Mouse (Mus musculus) retina, embryonic 14.5 days (tissue): ENCODE measurements around the gene Cyp2s1.
A peak's percentile ranks its signal among the peaks of the same experiment; 100 is the strongest.
"Not testable (repeated sequence)": the region's sequence is repeated elsewhere in the genome, so short reads cannot be mapped to it uniquely, and the experiment has no call there.

ENCODE experiments used
- DNase-seq: peaks from one replicate; pipeline ENCODE4 v3.0.0-alpha.2; 2015; ENCODE audit warnings: low spot score

The Cyp2s1 gene

DNA sequence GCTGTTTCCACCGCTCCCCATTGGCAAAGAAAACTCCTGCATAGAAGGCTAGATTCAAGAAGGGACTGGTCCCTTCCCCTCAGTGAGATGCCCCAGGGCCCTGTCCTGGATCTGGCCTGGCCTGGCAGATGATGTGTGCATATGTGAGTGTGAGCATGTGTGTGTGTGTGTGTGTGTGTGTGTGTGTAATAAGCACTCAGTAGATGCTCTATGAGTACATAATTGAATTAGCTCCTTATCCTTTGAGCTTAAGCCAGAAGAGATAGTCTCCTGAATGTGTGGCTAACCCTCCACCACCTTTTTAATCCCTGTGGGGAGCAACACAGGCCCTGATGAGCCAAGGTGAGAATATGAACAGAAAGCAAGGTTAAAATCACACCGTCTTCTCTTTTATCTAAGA lies 5.0 kb downstream of the Cyp2s1 start:
- DNase-seq = peak; percentile 31

DNA sequence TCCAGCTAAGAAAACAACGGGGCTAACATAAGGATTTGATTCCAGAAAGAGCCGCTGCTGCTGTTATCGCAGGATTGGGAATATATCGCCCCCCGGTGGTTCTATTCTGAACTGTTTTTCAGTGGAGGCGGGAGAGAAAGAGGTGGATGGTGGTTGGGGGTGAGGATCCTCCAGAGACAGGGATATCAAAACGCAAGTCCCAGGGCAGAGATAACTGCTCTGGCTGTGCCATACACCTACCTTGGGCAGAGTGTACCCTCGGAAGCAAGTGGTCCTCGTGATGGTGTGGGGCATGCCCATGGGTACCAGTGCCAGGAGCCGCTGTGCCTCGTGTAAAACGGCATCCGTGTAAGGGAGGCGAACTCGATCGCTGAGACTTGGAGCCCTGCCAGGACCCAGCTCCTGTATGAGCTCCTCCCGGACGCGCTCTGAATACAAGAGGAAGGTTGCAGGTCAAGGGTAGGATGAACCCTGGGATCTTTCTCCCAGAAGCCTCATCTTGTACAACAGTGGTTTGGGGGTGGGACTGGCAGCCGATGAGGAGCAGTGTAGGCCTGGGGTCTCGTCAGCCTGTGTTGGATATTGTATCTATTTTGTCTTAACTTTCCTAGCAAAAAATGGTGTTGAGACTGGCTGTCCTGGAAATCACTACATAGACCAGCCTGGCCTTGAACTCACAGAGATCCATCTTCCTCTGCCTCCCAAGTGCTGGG lies 10.9 kb downstream of the Cyp2s1 start:
- peak; percentile 88 for DNase-seq

DNA sequence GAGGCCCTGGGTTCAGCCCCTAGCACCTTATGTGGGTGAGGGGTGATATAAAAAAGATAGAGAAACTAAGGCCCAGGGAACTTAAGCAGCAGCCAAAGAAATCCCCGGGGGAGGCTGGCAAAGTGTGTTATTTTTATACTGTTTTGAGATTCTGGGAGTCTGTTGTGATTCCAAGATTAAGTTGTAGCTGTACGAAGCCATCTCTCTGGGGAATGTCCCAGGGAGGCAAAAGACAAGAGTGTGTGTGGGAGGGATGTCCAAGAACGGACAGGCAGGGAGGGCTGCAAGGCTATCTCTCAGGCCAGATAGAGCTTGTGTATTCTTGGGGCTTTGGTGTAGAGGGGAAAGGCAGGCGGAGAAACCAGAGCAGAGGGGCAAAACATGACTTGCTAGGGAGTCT lies 11.9 kb downstream of the Cyp2s1 start:
- no peak for DNase-seq

DNA sequence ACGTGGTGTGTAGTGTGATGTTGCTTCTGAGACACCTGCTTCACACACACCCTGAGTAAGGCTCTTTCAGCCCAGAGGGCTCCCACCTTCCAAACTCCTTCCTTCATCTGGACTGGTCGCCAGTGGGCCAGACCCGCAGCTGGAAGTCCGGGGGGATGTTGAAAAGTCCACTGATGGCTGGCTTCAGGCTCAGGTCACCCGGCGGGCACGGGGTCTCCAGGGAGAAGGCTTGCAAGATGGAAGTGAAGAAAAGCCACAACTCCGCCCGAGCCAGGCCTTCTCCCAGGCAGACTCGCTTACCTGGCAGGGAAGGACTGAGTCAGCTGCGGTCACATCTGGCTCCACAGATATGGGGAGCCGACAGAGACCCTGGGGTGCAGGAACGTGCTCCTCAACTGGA lies 13.3 kb downstream of the Cyp2s1 start:
- DNase-seq = no peak

GRCm38 (mm10) chr7:25802241-25803125 lies 14.2 kb downstream of the Cyp2s1 start:
- peak; percentile 42 for DNase-seq

- no peak for DNase-seq
Observed at GRCm38 (mm10) chr7:25801031-25801430, 15.7 kb downstream of the Cyp2s1 start.

GRCm38 (mm10) chr7:25799369-25799768 lies 17.3 kb downstream of the Cyp2s1 start:
- no peak for DNase-seq

- no peak for DNase-seq
Observed at GRCm38 (mm10) chr7:25798540-25798939, 18.2 kb downstream of the Cyp2s1 start.

DNA sequence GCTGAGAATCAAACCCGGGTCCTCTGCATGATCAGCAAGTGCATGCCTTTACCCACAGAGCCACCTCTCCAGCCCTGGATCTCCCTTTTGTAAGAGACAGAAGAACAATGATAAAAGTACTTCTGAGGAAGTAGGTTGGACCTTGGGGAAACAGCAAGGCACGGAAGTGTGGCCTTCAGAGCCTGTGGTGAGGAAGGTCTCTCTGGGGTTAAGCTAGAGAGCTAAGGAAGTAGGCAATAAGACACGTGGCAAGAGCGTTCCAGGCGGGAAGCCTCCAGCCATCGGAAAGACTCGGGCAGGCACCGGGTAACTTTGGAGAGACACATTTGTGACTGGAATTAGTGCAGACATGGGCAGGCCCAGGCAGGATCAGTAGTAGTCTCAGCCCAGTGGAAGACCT lies 21.9 kb downstream of the Cyp2s1 start:
- no peak for DNase-seq

DNA sequence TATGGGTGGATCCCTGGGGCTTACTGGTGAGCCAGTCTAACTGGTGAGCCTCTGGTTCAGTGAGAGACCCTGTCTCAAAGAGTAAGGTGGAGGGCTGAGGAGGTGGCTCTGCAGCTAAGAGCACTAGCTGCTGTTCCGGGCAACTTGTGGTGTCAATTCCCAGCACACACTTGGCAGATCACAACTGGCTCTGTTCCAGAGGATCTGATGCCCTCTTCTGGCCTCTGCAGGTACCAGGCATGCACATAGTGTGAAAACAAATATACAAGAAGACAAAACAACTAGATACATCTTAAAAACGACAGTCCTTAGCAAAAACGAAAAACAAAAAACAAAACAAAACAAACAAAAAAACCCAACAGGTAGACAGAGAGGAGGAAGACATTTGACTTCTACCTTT lies 23.0 kb downstream of the Cyp2s1 start:
- no peak for DNase-seq

DNA sequence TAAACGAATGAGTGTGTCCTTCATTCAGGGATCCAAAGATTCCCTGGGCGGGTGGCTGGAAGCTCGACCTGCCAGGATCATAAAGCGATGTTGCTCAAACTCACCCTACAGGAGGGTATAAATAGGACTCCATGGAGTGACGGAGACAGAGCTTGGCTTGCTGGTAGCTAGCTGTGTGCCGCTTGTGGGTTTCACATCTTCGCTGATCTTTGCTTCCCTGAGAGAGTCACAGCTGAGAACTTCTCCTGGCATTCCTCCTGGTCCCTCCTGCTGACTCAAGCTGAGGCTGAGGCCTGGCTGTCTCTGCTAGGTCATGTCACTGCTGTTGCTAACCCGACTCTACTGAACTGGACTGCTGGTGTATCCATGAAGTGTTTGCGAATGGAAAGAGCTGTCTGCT lies 23.7 kb downstream of the Cyp2s1 start:
- not testable (repeated sequence) for DNase-seq

DNA sequence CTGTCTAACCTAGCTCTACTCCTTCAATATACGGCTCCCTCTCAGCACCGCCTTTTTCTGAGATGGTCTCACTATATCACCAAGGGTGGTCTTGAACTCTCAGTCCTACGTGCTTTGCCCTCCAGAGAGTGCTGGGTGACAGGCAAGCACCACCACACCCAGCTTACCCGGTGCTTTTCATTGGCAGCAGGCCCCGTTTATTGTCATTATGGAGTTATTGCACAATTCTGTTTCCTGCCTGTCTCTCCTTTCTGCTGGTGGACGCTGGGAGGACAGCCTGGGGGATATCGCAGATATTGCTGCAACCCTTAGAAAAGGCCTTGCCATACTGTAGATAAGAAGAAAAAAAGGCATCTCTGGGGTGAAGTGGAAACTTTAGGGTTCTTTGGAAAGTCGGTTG lies 26.1 kb downstream of the Cyp2s1 start:
- no peak for DNase-seq

DNA sequence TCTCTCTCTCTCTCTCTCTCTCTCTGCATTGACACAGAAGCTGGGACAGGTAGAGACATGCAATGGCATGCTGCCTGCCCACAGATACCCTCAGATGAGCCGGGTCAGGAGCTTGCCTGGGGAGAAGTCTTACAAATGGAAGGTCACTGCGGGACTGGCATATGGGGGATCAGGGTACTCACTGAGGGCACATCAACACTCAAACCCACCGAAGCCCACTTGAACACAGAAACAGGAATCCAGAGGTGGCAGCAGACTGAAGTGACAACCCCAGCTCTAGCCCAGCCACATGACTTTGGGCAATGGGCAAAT lies 27.6 kb downstream of the Cyp2s1 start:
- peak; percentile 16 for DNase-seq

GRCm38 (mm10) chr7:25788220-25789128 lies 28.2 kb downstream of the Cyp2s1 start, which contains the start of gene Axl:
Axl (minus strand) TSS chr7:25788705.
- peak; percentile 73 for DNase-seq

GRCm38 (mm10) chr7:25787456-25788219 lies 29.1 kb downstream of the Cyp2s1 start:
- DNase-seq = peak; percentile 24

GRCm38 (mm10) chr7:25786974-25787373 lies 29.7 kb downstream of the Cyp2s1 start:
- no peak for DNase-seq

- DNase-seq = no peak
Observed at GRCm38 (mm10) chr7:25785752-25786151, 31.0 kb downstream of the Cyp2s1 start.

DNA sequence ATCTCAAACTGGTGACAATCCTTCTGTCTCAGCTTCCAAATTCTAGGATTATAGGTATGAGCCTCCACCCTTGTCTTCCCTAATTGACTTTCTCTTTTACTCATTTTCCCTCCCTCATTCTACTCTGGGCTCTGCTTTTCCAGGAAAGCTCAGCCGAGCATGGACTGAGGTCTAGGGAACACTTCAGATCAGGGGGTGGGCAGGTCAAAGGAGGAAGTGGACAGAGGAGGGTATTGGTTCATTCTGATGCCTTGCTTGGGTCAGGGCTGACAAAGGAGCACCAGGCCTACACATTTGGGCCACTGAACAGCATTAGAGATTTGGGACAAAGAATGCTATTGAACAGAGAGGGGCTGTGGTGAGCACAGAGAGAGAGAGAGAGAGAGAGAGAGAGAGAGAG lies 31.9 kb downstream of the Cyp2s1 start:
- DNase-seq = no peak

GRCm38 (mm10) chr7:25783746-25784145 lies 33.0 kb downstream of the Cyp2s1 start:
- no peak for DNase-seq

- DNase-seq = no peak
Observed at GRCm38 (mm10) chr7:25782744-25783143, 34.0 kb downstream of the Cyp2s1 start.

DNA sequence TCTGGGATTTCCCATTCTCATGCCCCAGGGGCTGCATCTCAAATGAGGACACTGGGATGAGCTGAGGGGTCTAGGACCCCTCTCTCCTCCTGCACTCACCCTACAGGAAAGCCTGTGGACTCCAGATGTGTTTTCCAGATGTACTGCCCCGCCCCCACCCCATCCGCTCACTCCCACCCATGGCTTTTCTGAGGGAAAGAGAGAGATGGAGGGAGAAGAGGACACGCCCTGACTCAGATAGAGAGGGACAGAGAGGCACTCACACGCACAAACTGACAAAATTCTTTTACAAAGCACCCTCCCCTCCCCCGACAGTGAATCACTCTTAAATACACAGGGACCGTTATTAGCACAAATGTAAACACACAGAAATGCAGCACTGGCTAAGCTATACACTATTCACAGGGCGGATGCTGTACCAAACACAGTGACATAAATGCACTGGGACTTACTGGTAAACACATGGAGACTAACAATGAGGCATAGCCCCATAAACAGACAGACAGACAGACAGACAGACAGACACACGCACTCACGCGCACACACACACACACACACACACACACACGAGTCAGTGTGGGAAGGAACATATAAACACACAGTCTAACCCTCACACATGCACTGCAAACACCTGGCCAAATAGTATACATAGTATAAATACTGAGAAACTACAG lies 34.6 kb downstream of the Cyp2s1 start:
- no peak for DNase-seq
